Mouse (Mus musculus) embryonic facial prominence, embryonic 13.5 days (tissue): Measurements from ENCODE around the gene Trmt112. TPM values are rescaled to one million over a fixed set of nuclear protein-coding genes. Genes with fewer than 3 reads are reported as not detected.
A peak's percentile ranks its signal among the peaks of the same experiment; 100 is the strongest.

ENCODE experiments used
- ATAC-seq: fragments of 200-750 bp; cut with Nextera tagmentation; 2 replicates; pipeline ENCODE4 v1.8.0; 2017; ENCODE audit warnings: low read depth; ENCODE audit not compliant: insufficient number of reproducible peaks, insufficient read depth, low FRiP score, low TSS enrichment
- H3K27ac ChIP-seq: fragments of 300-500 bp; sonication (generic); 2 replicates; pipeline ENCODE4 v1.5.1; 2015; ENCODE audit warnings: moderate library complexity, mild to moderate bottlenecking, inconsistent platforms
- H3K27me3 ChIP-seq: fragments of 300-500 bp; sonication (generic); 2 replicates; pipeline ENCODE4 v1.6.1; 2015; ENCODE audit warnings: mild to moderate bottlenecking, inconsistent platforms
- H3K36me3 ChIP-seq: fragments of 300-500 bp; sonication (generic); 2 replicates; pipeline ENCODE4 v1.6.1; 2015; ENCODE audit warnings: mild to moderate bottlenecking, inconsistent platforms
- H3K4me1 ChIP-seq: fragments of 300-500 bp; sonication (generic); 2 replicates; pipeline ENCODE4 v1.6.1; 2015; ENCODE audit warnings: inconsistent platforms
- H3K4me2 ChIP-seq: fragments of 300-500 bp; sonication (generic); 2 replicates; pipeline ENCODE4 v1.6.1; 2015; ENCODE audit warnings: moderate library complexity, mild to moderate bottlenecking, inconsistent platforms
- H3K4me3 ChIP-seq: fragments of 300-500 bp; sonication (generic); 2 replicates; pipeline ENCODE4 v1.5.1; 2015; ENCODE audit warnings: mild to moderate bottlenecking, inconsistent platforms
- H3K9ac ChIP-seq: fragments of 300-500 bp; sonication (generic); 2 replicates; pipeline ENCODE4 v1.6.1; 2015; ENCODE audit warnings: mild to moderate bottlenecking, inconsistent platforms
- H3K9me3 ChIP-seq: fragments of 300-500 bp; sonication (generic); 2 replicates; pipeline ENCODE4 v1.6.1; 2016; ENCODE audit warnings: inconsistent platforms
- WGBS: fragments of 180-500 bp; shearing (Covaris S2); methylation state at CpG from one replicate; pipeline ENCODE4 v1.1.7; 2015; ENCODE audit warnings: mixed read lengths; 5-methylcytosine and 5-hydroxymethylcytosine counted together
- polyA plus RNA-seq: library from polyadenylated mRNA; unstranded; fragments of >200 nt; fragmentation: Nextera tagmentation; extraction: Ambion mirVana; gene quantifications from 2 replicates; pipeline ENCODE4 v1.2.1, GENCODE M21; 2015

Gene Trmt112
- polyA plus RNA-seq, 1 experiment from 2014 or later: 176 TPM

DNA sequence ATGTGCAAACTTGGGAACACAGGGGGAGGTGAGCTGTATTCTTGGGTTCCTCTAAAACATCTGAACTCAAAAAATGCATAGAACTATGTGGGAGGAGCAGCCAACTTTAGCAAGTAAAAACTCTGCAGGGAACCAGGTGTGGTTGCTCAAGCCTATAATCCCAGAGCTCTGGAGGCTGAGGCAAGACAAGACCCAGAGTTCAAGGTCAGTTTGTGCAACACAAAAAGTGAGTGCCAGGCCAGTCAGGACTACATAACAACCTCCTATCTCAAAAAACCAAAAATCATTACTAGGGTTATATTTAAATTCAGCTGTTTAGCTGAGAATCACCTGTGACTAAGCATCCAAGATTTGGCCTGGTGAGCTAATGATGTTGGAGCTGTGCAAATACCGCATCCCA, 22.5 kb downstream of the Trmt112 start:
- H3K9ac ChIP-seq: no peak overlapping the region
- no peak overlapping the region for H3K4me2 ChIP-seq
- H3K4me1 ChIP-seq: peaks cover 27% of the 10 kb centered on the region
- no peaks in the 10 kb centered on the region for H3K9me3 ChIP-seq
- H3K4me3 ChIP-seq: no peak overlapping the region
- 38% methylated on average over 1 of the region's 1 CpGs for WGBS
- H3K27me3 ChIP-seq: peaks cover 91% of the 10 kb centered on the region
- no peak for ATAC-seq
- no peaks in the 10 kb centered on the region for H3K36me3 ChIP-seq
- H3K27ac ChIP-seq: no peak overlapping the region

DNA sequence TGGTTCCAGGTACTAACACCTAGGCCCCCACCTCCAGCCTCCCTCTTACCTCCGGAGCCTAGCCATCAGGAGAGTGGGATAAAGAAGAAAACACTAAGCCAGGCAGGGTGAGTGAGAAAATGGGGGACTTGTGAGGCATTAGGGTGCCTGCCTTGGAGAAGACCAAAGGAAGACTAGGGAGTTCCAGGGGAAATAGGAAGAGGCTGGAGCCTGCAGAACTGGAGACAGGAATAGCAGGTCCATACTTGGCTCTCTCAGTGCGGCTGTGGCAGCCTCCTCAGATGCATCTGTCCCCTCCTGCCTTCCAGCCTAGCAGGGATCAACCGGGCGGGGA, 23.6 kb downstream of the Trmt112 start:
- 21% methylated on average over 4 of the region's 4 CpGs for WGBS
- peaks cover 80% of the 10 kb centered on the region for H3K27me3 ChIP-seq
- H3K27ac ChIP-seq: no peak overlapping the region
- H3K4me2 ChIP-seq: peak overlapping the region; percentile 85
- H3K9me3 ChIP-seq: no peaks in the 10 kb centered on the region
- no peaks in the 10 kb centered on the region; the same call in 1 of the 2 replicates for H3K36me3 ChIP-seq
- H3K4me3 ChIP-seq: peak overlapping the region; percentile 47; the same call in 1 of the 2 replicates
- peak overlapping the region; percentile 67; the same call in 1 of the 2 replicates for H3K9ac ChIP-seq
- peaks cover 19% of the 10 kb centered on the region for H3K4me1 ChIP-seq
- ATAC-seq: no peak

GRCm38 (mm10) chr19:6933436-6934194, 24.1 kb downstream of the Trmt112 start:
- ATAC-seq: peak; percentile 43
- no peaks in the 10 kb centered on the region for H3K9me3 ChIP-seq
- 2% methylated on average over 58 of the region's 58 CpGs for WGBS
- H3K27ac ChIP-seq: no peak overlapping the region
- peak overlapping the region; percentile 85 for H3K4me2 ChIP-seq
- peaks cover 75% of the 10 kb centered on the region for H3K27me3 ChIP-seq
- peak overlapping the region; percentile 47 for H3K4me3 ChIP-seq
- H3K4me1 ChIP-seq: peaks cover 17% of the 10 kb centered on the region
- H3K36me3 ChIP-seq: no peaks in the 10 kb centered on the region; the same call in 1 of the 2 replicates
- H3K9ac ChIP-seq: peak overlapping the region; percentile 67

- Histone ChIP-seq H3K4me1 (peaks cover 18% of the 10 kb centered on the region), H3K4me3 (peak within 1 kb of the TSS; percentile 47), H3K36me3 (no peaks in the 10 kb centered on the region; the same call in 1 of the 2 replicates), H3K9me3 (no peaks in the 10 kb centered on the region), H3K9ac (peak within 1 kb of the TSS; percentile 67), H3K4me2 (peak within 1 kb of the TSS; percentile 85), H3K27ac (no peak within 1 kb of the TSS), H3K27me3 (peaks cover 67% of the 10 kb centered on the region)
- WGBS: 9% methylated on average over 23 of the region's 23 CpGs
- ATAC-seq: no peak
These were observed 24.9 kb downstream of the Trmt112 start, which contains the start of gene Kcnk4 for GRCm38 (mm10) chr19:6934195-6934977. Kcnk4 (minus strand) TSS chr19:6934515.

- no peak overlapping the region for H3K4me3 ChIP-seq
- no peak overlapping the region for H3K27ac ChIP-seq
- ATAC-seq: no peak
- H3K4me1 ChIP-seq: peaks cover 34% of the 10 kb centered on the region
- WGBS: 23% methylated on average over 3 of the region's 3 CpGs
- H3K36me3 ChIP-seq: no peaks in the 10 kb centered on the region; the same call in 1 of the 2 replicates
- H3K4me2 ChIP-seq: no peak overlapping the region
- no peaks in the 10 kb centered on the region for H3K9me3 ChIP-seq
- H3K9ac ChIP-seq: no peak overlapping the region
- peaks cover 51% of the 10 kb centered on the region for H3K27me3 ChIP-seq
These were observed 26.8 kb downstream of the Trmt112 start for GRCm38 (mm10) chr19:6936299-6936698.

GRCm38 (mm10) chr19:6937541-6938465, 28.3 kb downstream of the Trmt112 start:
- WGBS: 78% methylated on average over 16 of the region's 16 CpGs

DNA sequence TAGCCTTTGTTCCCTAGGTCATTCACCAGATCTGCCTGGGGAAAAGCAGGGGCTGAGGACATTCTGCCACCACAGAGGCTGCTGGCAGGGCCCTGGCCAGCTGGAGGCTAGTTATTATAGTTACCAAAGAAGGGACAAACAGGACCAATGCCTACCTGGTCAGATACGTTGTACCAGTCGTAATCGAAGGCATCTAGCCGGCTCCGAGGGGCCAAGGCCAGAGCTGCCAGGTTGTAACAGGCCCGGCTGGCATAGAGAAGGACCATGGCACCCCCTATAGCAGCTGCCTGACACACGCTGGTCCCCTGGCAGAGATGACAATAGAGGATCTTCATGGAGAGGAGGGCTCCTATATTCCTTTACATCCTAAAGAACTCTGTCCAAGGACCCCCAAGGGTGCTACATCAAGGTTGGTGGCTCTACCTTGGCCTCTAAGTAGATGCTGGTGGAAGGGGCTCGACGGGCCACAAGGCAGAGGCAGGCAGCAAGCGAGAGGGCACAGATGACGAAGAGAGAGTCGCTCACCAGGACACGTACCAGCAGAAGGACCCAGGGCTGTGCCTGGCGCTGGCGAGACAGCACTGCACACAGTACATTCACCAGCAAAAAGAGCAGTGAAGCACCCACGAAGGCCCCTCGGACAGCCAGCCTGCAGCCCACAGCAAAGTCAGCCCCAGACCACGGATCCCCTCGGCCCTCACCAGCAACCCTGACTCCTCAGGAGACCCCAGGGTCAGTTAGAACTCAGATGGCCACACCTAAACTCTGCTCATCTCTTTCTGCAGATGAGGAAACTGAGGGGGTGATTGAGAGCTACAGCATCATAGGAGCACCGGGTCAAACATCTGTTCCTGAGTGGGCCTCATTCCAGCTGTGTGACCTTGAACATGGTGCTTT, 29.9 kb downstream of the Trmt112 start:
- H3K4me2 ChIP-seq: no peak overlapping the region; the same call in 1 of the 2 replicates
- no peak overlapping the region for H3K27ac ChIP-seq
- H3K9me3 ChIP-seq: no peaks in the 10 kb centered on the region
- peaks cover 26% of the 10 kb centered on the region for H3K4me1 ChIP-seq
- peak overlapping the region; percentile 93 for H3K9ac ChIP-seq
- 0 out of 2 replicates have a peak overlapping the region, but pooled peaks have one; percentile 3 for H3K4me3 ChIP-seq
- peaks cover 21% of the 10 kb centered on the region for H3K27me3 ChIP-seq
- H3K36me3 ChIP-seq: no peaks in the 10 kb centered on the region; the same call in 1 of the 2 replicates
- no peak for ATAC-seq
- WGBS: 91% methylated on average over 20 of the region's 20 CpGs

More at GRCm38 (mm10) chr19:6937541-6938465, 28.3 kb downstream of the Trmt112 start:
- Histone ChIP-seq H3K4me2 (no peak overlapping the region), H3K9ac (0 out of 2 replicates have a peak overlapping the region, but pooled peaks have one; percentile 2), H3K36me3 (no peaks in the 10 kb centered on the region; the same call in 1 of the 2 replicates), H3K27me3 (peaks cover 36% of the 10 kb centered on the region), H3K4me3 (no peak overlapping the region), H3K9me3 (no peaks in the 10 kb centered on the region), H3K27ac (no peak overlapping the region), H3K4me1 (peaks cover 37% of the 10 kb centered on the region)
- no peak for ATAC-seq

DNA sequence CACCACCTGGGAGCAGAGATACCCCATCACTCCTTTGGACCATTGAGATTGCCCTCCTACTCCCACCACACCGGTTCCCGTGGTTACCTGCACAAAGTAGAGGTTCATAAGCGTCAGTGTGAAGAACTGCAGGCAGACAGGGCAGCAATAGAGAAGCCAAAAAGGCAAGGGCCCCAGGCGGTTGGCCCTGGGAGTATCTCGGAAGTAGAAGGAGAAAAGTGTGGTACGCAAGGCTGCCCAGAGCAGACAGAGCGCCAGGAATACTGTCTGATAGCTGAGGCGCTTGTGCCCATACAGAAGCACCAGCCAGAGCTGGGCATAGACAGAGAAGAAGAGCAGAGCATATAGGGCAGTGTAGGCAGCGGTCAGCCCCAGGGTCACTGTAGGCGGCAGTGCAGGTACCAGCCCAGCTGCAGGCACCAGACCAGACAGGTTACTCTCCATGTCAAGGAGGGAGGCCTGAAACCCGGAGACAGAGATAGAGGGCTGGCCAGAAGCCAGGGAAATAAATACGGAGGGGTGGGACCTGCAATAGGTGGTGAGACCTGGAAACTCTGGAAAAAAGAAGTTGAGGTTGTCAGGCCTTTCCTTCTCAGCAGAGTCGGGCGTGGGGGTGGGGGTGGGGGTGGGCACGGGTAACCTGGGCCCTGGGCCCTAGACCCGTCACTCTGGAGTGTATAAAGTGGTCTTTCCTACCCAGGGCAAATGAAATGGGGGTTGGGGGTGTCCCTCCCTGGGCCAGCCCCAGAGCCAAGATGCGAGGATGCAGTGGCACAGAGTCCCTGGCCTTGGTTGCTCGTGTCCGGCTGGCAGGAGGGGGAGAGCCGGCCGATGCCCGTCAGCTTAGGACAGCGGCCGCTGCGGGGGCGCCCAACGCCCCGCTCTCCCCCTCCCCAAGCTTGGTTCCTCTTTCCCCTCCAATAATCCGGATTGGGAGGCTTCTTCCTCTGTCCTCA, 31.2 kb downstream of the Trmt112 start:
- Histone ChIP-seq H3K27me3 (peaks cover 8% of the 10 kb centered on the region), H3K4me2 (peak overlapping the region; percentile 95), H3K27ac (peak overlapping the region; percentile 95), H3K4me3 (peak overlapping the region; percentile 86), H3K4me1 (peaks cover 23% of the 10 kb centered on the region), H3K9ac (peak overlapping the region; percentile 93), H3K36me3 (peaks cover 5% of the 10 kb centered on the region), H3K9me3 (no peaks in the 10 kb centered on the region)
- WGBS: 22% methylated on average over 25 of the region's 29 CpGs
- no peak for ATAC-seq

- under 1% methylated on average over 83 of the region's 83 CpGs for WGBS
- Histone ChIP-seq H3K4me2 (peak within 1 kb of the TSS; percentile 95), H3K4me3 (peak within 1 kb of the TSS; percentile 86), H3K27ac (peak within 1 kb of the TSS; percentile 95), H3K27me3 (no peaks in the 10 kb centered on the region), H3K36me3 (peaks cover 12% of the 10 kb centered on the region), H3K9me3 (no peaks in the 10 kb centered on the region), H3K4me1 (peaks cover 25% of the 10 kb centered on the region), H3K9ac (peak within 1 kb of the TSS; percentile 93)
- ATAC-seq: peak; percentile 70
These were observed 32.1 kb downstream of the Trmt112 start, which contains the start of gene Bad for GRCm38 (mm10) chr19:6941372-6942248. Bad (plus strand) TSS chr19:6941861.
